Mouse (Mus musculus) splenic B cell, adult 2 months (primary cell): ENCODE data around the gene Gm21719.
"Not testable (repeated sequence)": the region's sequence is repeated elsewhere in the genome, so short reads cannot be mapped to it uniquely, and the experiment has no call there.

Experiments used
- DNase-seq: peaks from one replicate; pipeline ENCODE4 v3.0.0-alpha.2; 2011; ENCODE audit warnings: low read depth, low spot score
- H3K27me3 ChIP-seq: 2 replicates; pipeline ENCODE4 v1.6.1; 2012; ENCODE audit warnings: mild to moderate bottlenecking, low read length, moderate library complexity, mixed read lengths; ENCODE audit not compliant: control insufficient read depth, poor library complexity, insufficient read depth, severe bottlenecking
- H3K36me3 ChIP-seq: 2 replicates; pipeline ENCODE4 v1.6.1; 2012; ENCODE audit warnings: mild to moderate bottlenecking, low read length, moderate library complexity, mixed read lengths; ENCODE audit not compliant: control insufficient read depth, poor library complexity, insufficient read depth, severe bottlenecking

Gm21719 gene

GRCm38 (mm10) chrY:6682772-6683171, at the start of gene Gm21719:
Gm21719 (minus strand) TSS chrY:6682872.
- not testable (repeated sequence) for H3K27me3 ChIP-seq, DNase-seq, H3K36me3 ChIP-seq
